Mouse (Mus musculus) ES-Bruce4 (cell line): ENCODE data around the gene Stx11.

ENCODE experiments used
- CTCF ChIP-seq: IDR thresholded peaks from one replicate; pipeline ENCODE4 v1.8.1; 2011; ENCODE audit warnings: low read depth, low read length
- POLR2A ChIP-seq: IDR thresholded peaks from one replicate; pipeline ENCODE4 v1.8.1; 2011; ENCODE audit warnings: low read length; ENCODE audit not compliant: insufficient read depth

DNA sequence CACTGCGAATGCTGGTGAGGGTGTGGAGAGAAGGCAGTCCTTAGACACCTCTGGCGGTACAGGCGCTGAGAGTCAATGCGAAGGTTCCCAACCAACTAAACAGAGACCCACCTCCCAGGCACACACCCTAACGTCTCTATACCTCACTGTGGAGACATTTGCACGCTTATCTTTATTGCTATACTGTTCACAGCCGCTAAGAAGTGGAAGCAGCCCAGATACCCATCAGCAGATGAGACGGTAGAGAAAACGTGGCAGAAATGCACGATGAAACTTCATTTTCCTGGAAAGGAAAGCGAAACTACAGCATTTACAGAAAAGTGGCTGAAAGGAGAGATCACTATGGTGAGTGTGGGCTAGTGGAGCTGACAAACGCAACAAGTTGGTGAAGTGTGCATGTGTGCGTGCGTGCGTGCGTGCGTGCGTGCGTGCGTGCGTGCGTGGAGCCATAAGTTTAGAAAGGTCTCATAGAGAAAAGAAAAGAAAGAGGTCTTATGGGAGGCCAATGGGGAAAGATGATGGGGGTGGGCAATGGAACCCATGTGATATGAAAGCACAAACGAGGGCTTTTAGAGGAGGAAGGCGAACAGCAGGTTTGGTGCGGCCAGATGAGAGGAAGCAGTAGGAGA lies 29.4 kb upstream of the Stx11 start:
- TF ChIP-seq CTCF = no peak
- TF ChIP-seq POLR2A = no peak
